Mouse (Mus musculus): ENCODE data around the gene Gm44973. TPM values are rescaled to one million over a fixed set of nuclear protein-coding genes. Genes with fewer than 3 reads are reported as not detected.
A peak's percentile ranks its signal among the peaks of the same experiment; 100 is the strongest.

The Gm44973 gene
- polyA plus RNA-seq, 1 experiment from 2014 or later = 0.72 TPM

GRCm38 (mm10) chr7:5038109-5038732, 22.9 kb downstream of the Gm44973 start, which contains the start of gene Zfp784:
TSS of gene Zfp784 (minus strand) at chr7:5038446.
- H3K4me1 ChIP-seq = peaks cover 13% of the 10 kb centered on the region; the same call in 1 of the 2 replicates
- peak; percentile 96 for DNase-seq (ENCODE audit: low spot score)
- WGBS = under 1% methylated on average over 48 of the region's 48 CpGs
- peak within 1 kb of the TSS; percentile 99 for H3K27ac ChIP-seq
- H3K36me3 ChIP-seq = peaks cover 42% of the 10 kb centered on the region
- peak within 1 kb of the TSS; percentile 87 for H3K4me3 ChIP-seq
- no peaks in the 10 kb centered on the region for H3K27me3 ChIP-seq (ENCODE audit: insufficient read depth, poor library complexity, severe bottlenecking)
- no peaks in the 10 kb centered on the region for H3K9me3 ChIP-seq

- 35% methylated on average over 5 of the region's 5 CpGs for WGBS
- H3K4me1 ChIP-seq = peaks cover 13% of the 10 kb centered on the region; the same call in 1 of the 2 replicates
- H3K4me3 ChIP-seq = peak overlapping the region; percentile 87
- H3K27me3 ChIP-seq (ENCODE audit: insufficient read depth, poor library complexity, severe bottlenecking) = no peaks in the 10 kb centered on the region
- DNase-seq (ENCODE audit: low spot score) = no peak
- H3K36me3 ChIP-seq = peaks cover 35% of the 10 kb centered on the region
- H3K27ac ChIP-seq = peak overlapping the region; percentile 99
- H3K9me3 ChIP-seq = no peaks in the 10 kb centered on the region
Measured at GRCm38 (mm10) chr7:5038940-5039339, 23.6 kb downstream of the Gm44973 start.

DNA sequence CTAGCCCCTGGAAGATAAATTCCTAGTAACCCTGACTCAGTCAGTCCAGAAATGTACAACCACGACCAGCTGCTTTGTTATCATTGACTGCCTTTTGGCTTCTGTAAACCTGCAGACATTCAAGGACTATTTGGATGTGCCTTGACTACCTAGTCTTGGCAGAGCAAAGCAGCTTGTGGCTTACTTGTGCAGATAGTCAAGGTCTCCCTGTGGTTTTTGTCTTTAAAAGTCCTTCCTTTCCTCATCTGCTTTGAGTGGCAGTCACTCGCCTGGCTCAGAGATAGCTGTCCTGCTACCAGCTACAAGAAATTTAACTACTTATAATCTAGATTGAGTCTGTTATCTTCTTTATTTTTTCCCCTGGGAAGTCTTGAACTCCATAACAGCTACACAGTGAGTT, 29.7 kb downstream of the Gm44973 start:
- Histone ChIP-seq H3K9me3 (no peaks in the 10 kb centered on the region), H3K27me3 (ENCODE audit: insufficient read depth, poor library complexity, severe bottlenecking) (no peaks in the 10 kb centered on the region), H3K36me3 (peaks cover 7% of the 10 kb centered on the region; the same call in 1 of the 2 replicates), H3K27ac (no peak overlapping the region), H3K4me3 (no peak overlapping the region), H3K4me1 (no peaks in the 10 kb centered on the region)
- WGBS = 67% methylated on average over 2 of the region's 2 CpGs
- DNase-seq (ENCODE audit: low spot score) = no peak

DNA sequence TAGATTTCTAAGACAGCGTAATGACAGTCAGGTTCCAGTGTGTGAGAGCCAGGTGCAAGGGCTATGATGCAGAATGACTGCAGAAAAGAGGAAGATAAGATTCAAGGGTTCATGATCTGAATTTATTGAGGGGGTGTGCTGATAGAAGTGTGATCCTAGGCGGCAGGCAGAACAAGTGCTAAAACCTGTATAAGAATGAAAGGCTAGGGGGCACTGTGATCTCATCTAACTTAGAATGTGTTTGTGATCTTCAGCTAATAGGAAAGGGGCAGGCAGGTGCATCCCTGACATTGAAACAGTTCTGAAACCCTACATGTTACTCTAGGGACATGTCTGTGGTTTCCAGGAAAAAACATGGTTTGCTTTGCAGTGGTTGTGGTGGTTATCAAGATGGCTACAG, 30.8 kb downstream of the Gm44973 start:
- no peak for DNase-seq (ENCODE audit: low spot score)
- no peaks in the 10 kb centered on the region for H3K9me3 ChIP-seq
- H3K4me3 ChIP-seq = no peak overlapping the region
- peaks cover 4% of the 10 kb centered on the region; the same call in 1 of the 2 replicates for H3K36me3 ChIP-seq
- H3K27me3 ChIP-seq (ENCODE audit: insufficient read depth, poor library complexity, severe bottlenecking) = no peaks in the 10 kb centered on the region
- 68% methylated on average over 2 of the region's 2 CpGs for WGBS
- no peak overlapping the region for H3K27ac ChIP-seq
- 0 out of 2 replicates have a peak, but pooled peaks cover 8% of the 10 kb centered on the region for H3K4me1 ChIP-seq

GRCm38 (mm10) chr7:5047313-5047712, 32.0 kb downstream of the Gm44973 start:
- H3K27ac ChIP-seq = no peak overlapping the region
- no peaks in the 10 kb centered on the region for H3K9me3 ChIP-seq
- WGBS = 17% methylated on average over 2 of the region's 2 CpGs
- no peak overlapping the region for H3K4me3 ChIP-seq
- peaks cover 14% of the 10 kb centered on the region; the same call in 1 of the 2 replicates for H3K4me1 ChIP-seq
- no peak for DNase-seq (ENCODE audit: low spot score)
- H3K27me3 ChIP-seq (ENCODE audit: insufficient read depth, poor library complexity, severe bottlenecking) = peaks cover 7% of the 10 kb centered on the region
- H3K36me3 ChIP-seq = no peaks in the 10 kb centered on the region

DNA sequence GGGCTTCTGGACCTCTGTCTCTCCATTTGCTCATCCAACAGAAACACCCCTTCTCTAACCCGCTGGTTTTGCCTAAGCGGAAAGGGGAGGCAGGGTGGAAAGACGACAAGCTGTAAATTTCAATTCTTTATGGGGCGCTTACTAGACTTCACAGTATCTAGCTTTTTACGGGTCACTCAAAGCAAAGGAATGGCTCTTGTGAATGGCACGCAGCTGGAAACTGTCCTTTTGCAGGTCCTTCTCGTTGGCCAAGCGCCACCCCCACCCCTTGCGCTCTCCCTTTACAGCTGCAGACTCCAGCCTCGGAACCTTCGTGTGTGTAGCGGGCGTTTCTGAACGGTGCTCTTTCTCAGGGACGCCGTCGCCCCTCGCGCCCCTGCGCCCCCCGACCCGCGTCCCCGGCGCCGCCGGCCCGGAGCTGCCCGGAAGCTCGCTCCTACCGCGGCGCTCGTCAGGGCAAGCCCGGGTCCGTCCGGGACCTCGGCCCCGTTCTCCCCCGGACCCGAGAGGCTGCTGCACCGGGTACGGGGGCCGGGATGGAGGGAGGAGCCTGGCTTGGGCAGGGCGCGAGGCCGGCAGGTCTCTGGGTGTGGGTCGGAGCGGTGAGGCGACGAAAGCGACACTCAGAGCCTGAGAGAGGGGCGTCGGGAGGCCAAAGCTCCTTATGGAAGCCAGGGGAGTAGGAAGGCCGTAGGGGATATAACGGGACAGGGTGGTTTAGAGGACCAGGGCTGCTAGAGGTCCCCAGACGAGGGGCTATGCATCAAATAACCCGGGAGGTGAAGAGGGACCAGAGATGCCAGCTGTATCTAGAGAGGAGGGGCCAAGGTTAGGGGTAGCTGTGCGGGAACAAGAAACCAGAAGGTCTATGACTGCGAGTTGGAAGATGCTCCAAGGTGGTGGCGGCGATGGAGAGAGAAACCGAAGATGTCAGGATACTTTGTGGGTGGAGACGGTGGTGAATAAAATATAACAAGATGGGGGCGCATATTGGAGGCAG, 36.2 kb downstream of the Gm44973 start, which contains the start of gene Zfp580:
Zfp580 (plus strand) TSS at position 346 of the 1,000 bp plus-strand sequence.
- no peaks in the 10 kb centered on the region for H3K36me3 ChIP-seq
- H3K4me3 ChIP-seq = peak within 1 kb of the TSS; percentile 92
- peak; percentile 88 for DNase-seq (ENCODE audit: low spot score)
- H3K27ac ChIP-seq = peak within 1 kb of the TSS; percentile 94
- WGBS = 1% methylated on average over 65 of the region's 65 CpGs
- peaks cover 49% of the 10 kb centered on the region for H3K27me3 ChIP-seq (ENCODE audit: insufficient read depth, poor library complexity, severe bottlenecking)
- H3K9me3 ChIP-seq = no peaks in the 10 kb centered on the region
- peaks cover 35% of the 10 kb centered on the region for H3K4me1 ChIP-seq

- Histone ChIP-seq H3K27me3 (ENCODE audit: insufficient read depth, poor library complexity, severe bottlenecking) (peaks cover 58% of the 10 kb centered on the region), H3K4me1 (peaks cover 41% of the 10 kb centered on the region), H3K9me3 (no peaks in the 10 kb centered on the region), H3K36me3 (no peaks in the 10 kb centered on the region), H3K27ac (0 out of 2 replicates have a peak overlapping the region, but pooled peaks have one; percentile 56), H3K4me3 (peak overlapping the region; percentile 92)
- WGBS = 5% methylated on average over 12 of the region's 12 CpGs
- no peak for DNase-seq (ENCODE audit: low spot score)
Measured at GRCm38 (mm10) chr7:5052438-5052837, 37.1 kb downstream of the Gm44973 start.

DNA sequence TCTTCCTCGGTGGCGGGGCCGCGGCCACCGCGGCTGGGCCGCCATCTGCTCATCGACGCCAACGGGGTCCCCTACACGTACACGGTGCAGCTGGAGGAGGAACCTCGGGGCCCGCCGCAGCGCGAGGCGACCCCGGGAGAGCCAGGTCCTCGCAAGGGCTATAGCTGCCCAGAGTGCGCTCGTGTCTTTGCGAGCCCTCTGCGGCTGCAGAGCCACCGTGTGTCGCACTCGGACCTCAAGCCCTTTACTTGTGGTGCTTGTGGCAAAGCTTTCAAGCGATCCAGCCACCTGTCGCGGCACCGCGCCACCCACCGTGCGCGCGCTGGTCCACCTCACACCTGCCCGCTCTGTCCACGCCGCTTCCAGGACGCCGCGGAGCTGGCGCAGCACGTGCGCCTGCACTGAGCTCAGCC, 37.6 kb downstream of the Gm44973 start:
- 5% methylated on average over 45 of the region's 45 CpGs for WGBS
- no peak for DNase-seq (ENCODE audit: low spot score)
- no peaks in the 10 kb centered on the region for H3K9me3 ChIP-seq
- H3K36me3 ChIP-seq = no peaks in the 10 kb centered on the region
- H3K4me1 ChIP-seq = peaks cover 41% of the 10 kb centered on the region
- H3K27me3 ChIP-seq (ENCODE audit: insufficient read depth, poor library complexity, severe bottlenecking) = peaks cover 63% of the 10 kb centered on the region
- H3K27ac ChIP-seq = peak overlapping the region; percentile 56; the same call in 1 of the 2 replicates
- peak overlapping the region; percentile 92 for H3K4me3 ChIP-seq

DNA sequence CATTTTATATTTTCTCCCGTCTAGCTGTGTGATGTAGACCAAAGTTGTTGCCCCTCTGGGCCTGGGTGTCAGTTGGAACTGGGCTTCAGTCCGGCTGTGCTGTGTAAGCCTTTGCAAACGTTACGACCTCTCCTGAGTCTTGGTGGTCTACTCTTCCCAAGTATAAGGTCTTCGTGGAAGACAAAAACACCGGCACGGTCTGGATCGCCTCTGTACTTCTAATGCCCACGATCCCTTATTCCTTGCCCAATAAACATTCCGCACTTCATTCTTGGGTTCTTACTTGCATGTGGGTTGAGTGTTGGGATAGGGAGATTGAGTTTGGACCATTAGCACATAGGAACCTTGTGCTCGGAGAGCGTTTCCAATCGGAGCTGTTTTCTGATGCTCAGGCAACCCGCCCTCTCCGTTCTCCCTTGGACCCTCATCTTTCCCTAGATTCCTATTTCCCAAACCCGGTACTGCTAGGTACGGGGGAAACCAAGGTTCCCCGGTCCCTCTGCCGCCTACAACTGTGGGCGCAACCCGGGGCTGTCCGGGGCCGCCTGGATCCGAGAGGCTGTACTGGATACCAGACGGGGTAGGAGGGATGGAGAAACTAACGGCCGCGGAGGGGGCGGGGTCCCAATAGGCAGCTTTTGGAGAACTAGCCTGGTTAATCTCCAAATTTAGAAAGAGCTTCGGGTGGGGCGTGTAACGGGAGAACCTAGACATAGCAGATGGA, 38.3 kb downstream of the Gm44973 start:
- 7% methylated on average over 32 of the region's 32 CpGs for WGBS
- no peak for DNase-seq (ENCODE audit: low spot score)
- Histone ChIP-seq H3K27ac (no peak overlapping the region), H3K9me3 (no peaks in the 10 kb centered on the region), H3K4me1 (peaks cover 41% of the 10 kb centered on the region), H3K36me3 (no peaks in the 10 kb centered on the region), H3K27me3 (ENCODE audit: insufficient read depth, poor library complexity, severe bottlenecking) (peaks cover 70% of the 10 kb centered on the region), H3K4me3 (peak overlapping the region; percentile 92)

- WGBS = 3% methylated on average over 55 of the region's 55 CpGs
- no peaks in the 10 kb centered on the region for H3K36me3 ChIP-seq
- H3K9me3 ChIP-seq = no peaks in the 10 kb centered on the region
- H3K4me1 ChIP-seq = peaks cover 43% of the 10 kb centered on the region
- DNase-seq (ENCODE audit: low spot score) = no peak
- peak overlapping the region; percentile 59 for H3K4me3 ChIP-seq
- H3K27me3 ChIP-seq (ENCODE audit: insufficient read depth, poor library complexity, severe bottlenecking) = peaks cover 77% of the 10 kb centered on the region
- H3K27ac ChIP-seq = peak overlapping the region; percentile 76
Measured at GRCm38 (mm10) chr7:5056651-5057263, 41.5 kb downstream of the Gm44973 start.

DNA sequence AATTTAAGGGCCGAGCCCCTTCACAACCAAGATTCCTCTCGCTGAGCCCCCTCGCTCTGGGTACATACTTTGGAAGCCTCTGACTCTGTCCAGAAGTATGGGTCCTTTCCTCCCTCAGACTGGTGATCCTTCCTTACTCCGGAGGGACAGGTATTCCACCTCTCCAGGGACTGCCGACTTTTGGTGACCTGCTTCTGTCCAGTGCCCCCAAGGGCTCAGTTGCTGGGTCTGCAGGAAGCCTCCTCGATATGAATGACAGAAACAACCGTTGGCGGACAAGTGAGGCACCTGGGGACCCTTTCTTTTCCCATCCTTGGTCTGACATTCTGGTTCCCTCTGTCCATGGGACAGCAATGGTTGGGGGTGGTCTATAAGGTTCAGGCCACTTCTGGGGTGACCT, 42.1 kb downstream of the Gm44973 start:
- Histone ChIP-seq H3K4me3 (0 out of 2 replicates have a peak overlapping the region, but pooled peaks have one; percentile 1), H3K36me3 (no peaks in the 10 kb centered on the region), H3K4me1 (peaks cover 37% of the 10 kb centered on the region), H3K27ac (0 out of 2 replicates have a peak overlapping the region, but pooled peaks have one; percentile 76), H3K9me3 (no peaks in the 10 kb centered on the region; the same call in 1 of the 2 replicates), H3K27me3 (ENCODE audit: insufficient read depth, poor library complexity, severe bottlenecking) (peaks cover 71% of the 10 kb centered on the region)
- 32% methylated on average over 8 of the region's 8 CpGs for WGBS
- no peak for DNase-seq (ENCODE audit: low spot score)

DNA sequence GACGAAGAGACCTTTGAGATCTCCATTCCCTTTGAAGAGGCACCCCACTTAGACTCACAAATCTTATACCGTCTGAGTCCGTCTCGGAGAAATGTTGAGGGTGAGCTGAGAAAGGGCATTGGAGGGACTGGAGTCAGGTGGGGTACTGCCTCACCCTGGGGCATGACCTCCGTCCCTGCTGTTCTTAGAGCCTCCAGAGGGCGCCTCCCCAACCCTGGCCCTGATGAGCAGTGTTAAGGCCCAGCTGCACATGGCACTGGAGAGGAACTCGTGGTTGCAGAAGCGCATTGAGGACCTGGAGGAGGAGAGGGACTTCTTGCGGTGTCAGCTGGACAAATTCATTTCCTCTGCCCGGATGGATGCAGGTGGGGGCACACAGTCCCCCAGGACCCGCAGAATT, 42.5 kb downstream of the Gm44973 start:
- H3K27ac ChIP-seq = no peak overlapping the region
- no peak for DNase-seq (ENCODE audit: low spot score)
- H3K36me3 ChIP-seq = no peaks in the 10 kb centered on the region
- no peaks in the 10 kb centered on the region; the same call in 1 of the 2 replicates for H3K9me3 ChIP-seq
- WGBS = 25% methylated on average over 11 of the region's 11 CpGs
- peaks cover 67% of the 10 kb centered on the region for H3K27me3 ChIP-seq (ENCODE audit: insufficient read depth, poor library complexity, severe bottlenecking)
- 0 out of 2 replicates have a peak overlapping the region, but pooled peaks have one; percentile 1 for H3K4me3 ChIP-seq
- H3K4me1 ChIP-seq = peaks cover 33% of the 10 kb centered on the region
